Mouse (Mus musculus): ENCODE data around the gene Lrch1. TPM values are rescaled to one million over a fixed set of nuclear protein-coding genes. Genes with fewer than 3 reads are reported as not detected.

The Lrch1 gene
- polyA plus RNA-seq, 1 experiment from 2014 or later: 12.5 TPM

DNA sequence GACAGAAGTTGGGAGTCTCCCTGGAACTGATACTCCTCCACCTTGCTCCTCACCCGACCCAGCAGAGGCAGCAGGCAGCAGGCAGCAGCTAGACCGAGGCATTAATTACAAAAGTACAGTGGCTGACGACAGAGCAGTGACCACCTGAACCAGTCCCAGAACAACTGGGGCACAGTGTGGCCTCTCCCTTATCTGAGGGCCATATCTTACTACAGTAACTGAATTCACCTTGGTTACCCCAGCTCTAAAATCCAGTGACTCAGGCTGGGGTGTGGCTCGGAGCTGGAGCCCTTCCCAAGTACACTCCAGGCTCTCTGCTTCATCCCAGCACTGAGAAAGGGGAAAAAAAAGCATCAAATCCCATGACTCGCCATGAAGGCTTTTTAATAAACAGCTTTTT is 37.3 kb downstream of the Lrch1 start:
- H3K9ac ChIP-seq (ENCODE audit: low read length): peak overlapping the region; percentile 49
- peak overlapping the region; percentile 51; the same call in 1 of the 2 replicates for H3K27ac ChIP-seq (ENCODE audit: low read length)
- 30% methylated on average over 5 of the region's 5 CpGs for WGBS
- 0 out of 2 replicates have a peak, but pooled peaks have one; percentile 24 for ATAC-seq (replicated peaks; ENCODE audit: extremely low read depth, insufficient read depth, low FRiP score)
- no peaks in the 10 kb centered on the region for H3K27me3 ChIP-seq (ENCODE audit: control insufficient read depth, insufficient read depth, low read length)
- no peak overlapping the region for H3K4me2 ChIP-seq (ENCODE audit: low read depth, low read length)
- no peaks in the 10 kb centered on the region for H3K9me3 ChIP-seq (replicated peaks; ENCODE audit: control insufficient read depth, low read length)
- H3K4me3 ChIP-seq (ENCODE audit: low read length): no peak overlapping the region
- H3K36me3 ChIP-seq (ENCODE audit: control insufficient read depth, insufficient read depth): no peaks in the 10 kb centered on the region
- peaks cover 42% of the 10 kb centered on the region for H3K4me1 ChIP-seq (ENCODE audit: control insufficient read depth, insufficient read depth, low read length)

DNA sequence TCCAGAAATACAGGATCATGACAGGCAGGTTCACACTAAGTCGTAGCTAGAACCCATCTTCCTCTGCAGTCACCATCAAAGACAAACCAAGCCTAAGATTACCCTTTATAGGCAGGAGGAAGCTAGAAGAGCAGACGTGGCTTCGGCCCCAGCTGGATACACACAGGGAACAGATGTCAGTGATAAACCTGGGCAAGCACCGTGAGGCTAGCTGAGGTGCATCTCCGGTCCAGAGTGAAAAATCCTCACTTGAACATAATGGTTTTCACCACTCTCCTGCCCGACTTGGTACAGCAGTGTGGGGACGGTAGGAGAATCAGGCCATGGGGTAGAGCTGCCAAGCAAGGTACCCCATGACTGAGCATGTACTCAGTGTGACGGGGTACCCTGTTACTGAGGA is 38.7 kb downstream of the Lrch1 start:
- no peak for ATAC-seq (replicated peaks; ENCODE audit: extremely low read depth, insufficient read depth, low FRiP score)
- H3K9me3 ChIP-seq (replicated peaks; ENCODE audit: control insufficient read depth, low read length): no peaks in the 10 kb centered on the region
- no peak overlapping the region for H3K4me3 ChIP-seq (ENCODE audit: low read length)
- 0 out of 2 replicates have a peak overlapping the region, but pooled peaks have one; percentile 7 for H3K27ac ChIP-seq (ENCODE audit: low read length)
- H3K36me3 ChIP-seq (ENCODE audit: control insufficient read depth, insufficient read depth): no peaks in the 10 kb centered on the region
- H3K4me1 ChIP-seq (ENCODE audit: control insufficient read depth, insufficient read depth, low read length): peaks cover 31% of the 10 kb centered on the region
- H3K9ac ChIP-seq (ENCODE audit: low read length): no peak overlapping the region
- H3K4me2 ChIP-seq (ENCODE audit: low read depth, low read length): no peak overlapping the region
- 80% methylated on average over 8 of the region's 8 CpGs for WGBS
- H3K27me3 ChIP-seq (ENCODE audit: control insufficient read depth, insufficient read depth, low read length): no peaks in the 10 kb centered on the region

DNA sequence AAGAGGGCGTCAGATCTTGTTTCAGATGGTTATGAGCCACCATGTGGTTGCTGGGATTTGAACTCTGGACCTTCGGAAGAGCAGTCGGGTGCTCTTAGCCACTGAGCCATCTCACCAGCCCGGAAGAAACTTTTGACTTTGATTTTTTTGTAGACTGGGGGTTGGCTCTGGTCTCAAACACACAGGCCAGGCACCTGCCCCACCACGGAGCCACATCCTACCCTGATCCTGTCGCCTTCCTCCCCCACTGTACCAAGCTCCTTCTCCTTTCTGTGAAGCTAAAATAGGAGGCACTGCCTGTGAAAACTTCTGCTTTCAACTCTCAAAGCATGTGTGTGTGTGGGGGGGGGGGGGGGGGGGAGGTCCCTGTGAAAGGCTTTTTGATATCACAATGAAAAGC is 39.4 kb downstream of the Lrch1 start:
- H3K27ac ChIP-seq (ENCODE audit: low read length): 0 out of 2 replicates have a peak overlapping the region, but pooled peaks have one; percentile 7
- H3K4me1 ChIP-seq (ENCODE audit: control insufficient read depth, insufficient read depth, low read length): peaks cover 30% of the 10 kb centered on the region
- H3K36me3 ChIP-seq (ENCODE audit: control insufficient read depth, insufficient read depth): no peaks in the 10 kb centered on the region
- H3K9me3 ChIP-seq (replicated peaks; ENCODE audit: control insufficient read depth, low read length): no peaks in the 10 kb centered on the region
- no peak overlapping the region for H3K4me2 ChIP-seq (ENCODE audit: low read depth, low read length)
- ATAC-seq (replicated peaks; ENCODE audit: extremely low read depth, insufficient read depth, low FRiP score): 0 out of 2 replicates have a peak, but pooled peaks have one; percentile 29
- no peak overlapping the region for H3K9ac ChIP-seq (ENCODE audit: low read length)
- 83% methylated on average over 6 of the region's 6 CpGs for WGBS
- H3K4me3 ChIP-seq (ENCODE audit: low read length): no peak overlapping the region
- no peaks in the 10 kb centered on the region for H3K27me3 ChIP-seq (ENCODE audit: control insufficient read depth, insufficient read depth, low read length)

- Histone ChIP-seq H3K9ac (ENCODE audit: low read length) (no peak overlapping the region), H3K4me2 (ENCODE audit: low read depth, low read length) (no peak overlapping the region), H3K27me3 (ENCODE audit: control insufficient read depth, insufficient read depth, low read length) (no peaks in the 10 kb centered on the region), H3K36me3 (ENCODE audit: control insufficient read depth, insufficient read depth) (no peaks in the 10 kb centered on the region), H3K9me3 (replicated peaks; ENCODE audit: control insufficient read depth, low read length) (no peaks in the 10 kb centered on the region), H3K4me1 (ENCODE audit: control insufficient read depth, insufficient read depth, low read length) (peaks cover 35% of the 10 kb centered on the region), H3K27ac (ENCODE audit: low read length) (no peak overlapping the region), H3K4me3 (ENCODE audit: low read length) (no peak overlapping the region)
- ATAC-seq (replicated peaks; ENCODE audit: extremely low read depth, insufficient read depth, low FRiP score): no peak
- 85% methylated on average over 8 of the region's 8 CpGs for WGBS
Measured at GRCm38 (mm10) chr14:74907706-74908105, 40.0 kb downstream of the Lrch1 start.

- 62% methylated on average over 3 of the region's 3 CpGs for WGBS
- Histone ChIP-seq H3K9me3 (replicated peaks; ENCODE audit: control insufficient read depth, low read length) (no peaks in the 10 kb centered on the region), H3K4me3 (ENCODE audit: low read length) (no peak overlapping the region), H3K36me3 (ENCODE audit: control insufficient read depth, insufficient read depth) (no peaks in the 10 kb centered on the region), H3K27ac (ENCODE audit: low read length) (no peak overlapping the region), H3K4me1 (ENCODE audit: control insufficient read depth, insufficient read depth, low read length) (peaks cover 30% of the 10 kb centered on the region), H3K27me3 (ENCODE audit: control insufficient read depth, insufficient read depth, low read length) (no peaks in the 10 kb centered on the region), H3K4me2 (ENCODE audit: low read depth, low read length) (no peak overlapping the region), H3K9ac (ENCODE audit: low read length) (no peak overlapping the region)
- no peak for ATAC-seq (replicated peaks; ENCODE audit: extremely low read depth, insufficient read depth, low FRiP score)
Measured at GRCm38 (mm10) chr14:74905990-74906389, 41.7 kb downstream of the Lrch1 start.

- Histone ChIP-seq H3K27me3 (ENCODE audit: control insufficient read depth, insufficient read depth, low read length) (no peaks in the 10 kb centered on the region), H3K27ac (ENCODE audit: low read length) (no peak overlapping the region), H3K9ac (ENCODE audit: low read length) (no peak overlapping the region), H3K9me3 (replicated peaks; ENCODE audit: control insufficient read depth, low read length) (no peaks in the 10 kb centered on the region), H3K4me3 (ENCODE audit: low read length) (no peak overlapping the region), H3K36me3 (ENCODE audit: control insufficient read depth, insufficient read depth) (no peaks in the 10 kb centered on the region), H3K4me1 (ENCODE audit: control insufficient read depth, insufficient read depth, low read length) (peaks cover 35% of the 10 kb centered on the region), H3K4me2 (ENCODE audit: low read depth, low read length) (no peak overlapping the region)
- WGBS: 87% methylated on average over 5 of the region's 5 CpGs
- ATAC-seq (replicated peaks; ENCODE audit: extremely low read depth, insufficient read depth, low FRiP score): no peak
Measured at GRCm38 (mm10) chr14:74904442-74904841, 43.2 kb downstream of the Lrch1 start.

DNA sequence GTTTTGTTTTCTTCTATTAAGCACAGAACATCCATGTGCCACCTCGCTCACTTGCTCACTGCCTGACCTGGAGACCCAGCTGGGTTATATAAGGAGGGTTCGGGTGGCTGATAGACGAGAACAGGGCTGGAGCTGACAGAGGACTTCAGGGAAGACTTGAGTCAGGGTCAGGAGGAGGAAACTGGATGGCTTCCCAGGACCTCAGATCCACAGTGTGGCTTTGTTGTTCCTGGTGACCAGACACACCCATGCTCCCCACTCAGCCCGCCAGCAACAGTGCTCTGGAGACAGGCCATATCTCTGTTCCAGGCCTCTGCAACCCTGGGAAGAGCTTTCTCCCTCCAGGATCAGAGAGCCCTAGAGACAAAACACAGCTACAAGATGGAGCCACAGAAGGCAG is 44.6 kb downstream of the Lrch1 start:
- Histone ChIP-seq H3K4me2 (ENCODE audit: low read depth, low read length) (no peak overlapping the region), H3K4me1 (ENCODE audit: control insufficient read depth, insufficient read depth, low read length) (peaks cover 41% of the 10 kb centered on the region), H3K27me3 (ENCODE audit: control insufficient read depth, insufficient read depth, low read length) (no peaks in the 10 kb centered on the region), H3K36me3 (ENCODE audit: control insufficient read depth, insufficient read depth) (no peaks in the 10 kb centered on the region), H3K27ac (ENCODE audit: low read length) (no peak overlapping the region), H3K9ac (ENCODE audit: low read length) (no peak overlapping the region), H3K9me3 (replicated peaks; ENCODE audit: control insufficient read depth, low read length) (no peaks in the 10 kb centered on the region), H3K4me3 (ENCODE audit: low read length) (no peak overlapping the region)
- peak; percentile 34; the same call in 1 of the 2 replicates for ATAC-seq (replicated peaks; ENCODE audit: extremely low read depth, insufficient read depth, low FRiP score)
- WGBS: 45% methylated on average over 4 of the region's 4 CpGs

DNA sequence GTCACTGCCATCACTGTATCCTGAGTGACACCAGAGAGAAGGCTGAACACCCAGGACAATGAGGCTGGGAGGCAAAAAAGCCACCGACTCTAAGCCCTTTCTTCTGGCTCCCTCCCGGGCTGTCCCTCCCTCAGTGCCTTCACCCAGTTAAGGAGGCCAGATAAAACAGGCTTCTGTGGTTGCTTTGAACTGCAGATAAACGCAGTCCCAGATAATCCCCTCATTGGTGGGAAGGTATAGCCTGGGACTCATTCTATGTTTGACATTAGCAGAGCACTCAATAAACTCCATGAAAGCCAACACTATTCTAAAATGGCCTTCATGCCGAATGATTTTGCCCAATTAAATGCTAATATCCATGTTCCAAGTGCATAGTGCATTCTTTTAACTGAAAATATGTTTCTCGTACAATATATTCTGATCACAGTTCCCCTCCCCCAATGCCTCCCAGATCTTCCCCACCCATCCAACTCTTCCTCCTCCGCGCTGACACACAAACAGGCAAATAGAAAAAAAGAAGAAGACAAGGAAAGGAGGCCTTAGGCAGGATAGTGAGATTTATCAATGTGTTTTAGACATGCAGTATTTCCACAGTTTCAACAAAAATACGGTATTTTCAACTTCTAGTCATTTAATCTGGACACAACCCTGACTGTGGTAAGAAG is 46.8 kb downstream of the Lrch1 start:
- peaks cover 37% of the 10 kb centered on the region for H3K4me1 ChIP-seq (ENCODE audit: control insufficient read depth, insufficient read depth, low read length)
- no peak overlapping the region for H3K9ac ChIP-seq (ENCODE audit: low read length)
- peak overlapping the region; percentile 37 for H3K27ac ChIP-seq (ENCODE audit: low read length)

DNA sequence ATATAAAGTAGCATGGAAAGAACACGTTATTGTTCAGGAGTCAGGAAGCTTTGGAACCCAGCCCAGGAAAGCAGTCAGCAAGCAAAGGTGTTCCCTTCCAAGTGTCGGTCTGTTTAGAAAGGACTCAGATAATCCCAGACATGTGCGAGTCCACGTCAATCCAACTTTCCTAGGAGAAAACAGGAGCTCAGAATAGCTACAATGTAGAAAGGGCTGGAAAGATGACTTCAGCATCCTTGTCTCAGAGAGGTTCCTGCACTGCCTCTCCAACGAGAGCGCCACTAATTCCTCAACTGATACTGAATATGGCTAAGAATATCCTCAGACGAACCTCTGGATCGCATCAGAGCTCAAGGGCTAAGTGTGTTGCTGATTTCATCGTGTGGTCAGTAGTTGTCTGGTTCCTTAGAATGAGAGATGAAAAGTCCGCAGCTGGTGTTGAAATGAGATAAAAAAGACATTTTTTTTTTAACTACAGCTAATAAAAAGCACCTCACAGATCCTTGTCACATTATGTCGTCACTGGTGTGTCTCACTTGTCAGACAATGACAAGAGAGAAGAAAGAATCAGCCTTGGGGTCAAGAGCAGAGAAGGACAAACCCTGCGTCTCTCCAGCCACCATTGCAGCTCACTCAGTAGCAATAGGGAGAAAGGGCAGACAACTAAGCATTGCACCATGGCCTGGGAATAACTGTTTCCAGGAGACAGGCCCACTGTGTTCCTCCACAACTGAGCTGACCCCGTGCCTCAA is 47.5 kb downstream of the Lrch1 start:
- H3K36me3 ChIP-seq (ENCODE audit: control insufficient read depth, insufficient read depth): no peaks in the 10 kb centered on the region
- WGBS: 18% methylated on average over 13 of the region's 13 CpGs
- peak overlapping the region; percentile 47 for H3K27ac ChIP-seq (ENCODE audit: low read length)
- ATAC-seq (replicated peaks; ENCODE audit: extremely low read depth, insufficient read depth, low FRiP score): peak; percentile 68
- no peak overlapping the region for H3K4me3 ChIP-seq (ENCODE audit: low read length)
- H3K4me2 ChIP-seq (ENCODE audit: low read depth, low read length): peak overlapping the region; percentile 33
- H3K9ac ChIP-seq (ENCODE audit: low read length): no peak overlapping the region
- H3K4me1 ChIP-seq (ENCODE audit: control insufficient read depth, insufficient read depth, low read length): peaks cover 35% of the 10 kb centered on the region
- H3K9me3 ChIP-seq (replicated peaks; ENCODE audit: control insufficient read depth, low read length): no peaks in the 10 kb centered on the region
- H3K27me3 ChIP-seq (ENCODE audit: control insufficient read depth, insufficient read depth, low read length): no peaks in the 10 kb centered on the region

More for the DNA sequence above, 46.8 kb downstream of the Lrch1 start:
- Histone ChIP-seq H3K36me3 (ENCODE audit: control insufficient read depth, insufficient read depth) (no peaks in the 10 kb centered on the region), H3K4me3 (ENCODE audit: low read length) (no peak overlapping the region), H3K27me3 (ENCODE audit: control insufficient read depth, insufficient read depth, low read length) (no peaks in the 10 kb centered on the region), H3K9me3 (replicated peaks; ENCODE audit: control insufficient read depth, low read length) (no peaks in the 10 kb centered on the region), H3K4me2 (ENCODE audit: low read depth, low read length) (peak overlapping the region; percentile 33; the same call in 1 of the 2 replicates)
- WGBS: 58% methylated on average over 8 of the region's 8 CpGs
- no peak for ATAC-seq (replicated peaks; ENCODE audit: extremely low read depth, insufficient read depth, low FRiP score)
